Mouse (Mus musculus) kidney, adult 11 months (tissue): Measurements from ENCODE around the gene Spata21.

Source experiments
- DNase-seq: peaks from one replicate; pipeline ENCODE4 v3.0.0; 2022

Gene Spata21

DNA sequence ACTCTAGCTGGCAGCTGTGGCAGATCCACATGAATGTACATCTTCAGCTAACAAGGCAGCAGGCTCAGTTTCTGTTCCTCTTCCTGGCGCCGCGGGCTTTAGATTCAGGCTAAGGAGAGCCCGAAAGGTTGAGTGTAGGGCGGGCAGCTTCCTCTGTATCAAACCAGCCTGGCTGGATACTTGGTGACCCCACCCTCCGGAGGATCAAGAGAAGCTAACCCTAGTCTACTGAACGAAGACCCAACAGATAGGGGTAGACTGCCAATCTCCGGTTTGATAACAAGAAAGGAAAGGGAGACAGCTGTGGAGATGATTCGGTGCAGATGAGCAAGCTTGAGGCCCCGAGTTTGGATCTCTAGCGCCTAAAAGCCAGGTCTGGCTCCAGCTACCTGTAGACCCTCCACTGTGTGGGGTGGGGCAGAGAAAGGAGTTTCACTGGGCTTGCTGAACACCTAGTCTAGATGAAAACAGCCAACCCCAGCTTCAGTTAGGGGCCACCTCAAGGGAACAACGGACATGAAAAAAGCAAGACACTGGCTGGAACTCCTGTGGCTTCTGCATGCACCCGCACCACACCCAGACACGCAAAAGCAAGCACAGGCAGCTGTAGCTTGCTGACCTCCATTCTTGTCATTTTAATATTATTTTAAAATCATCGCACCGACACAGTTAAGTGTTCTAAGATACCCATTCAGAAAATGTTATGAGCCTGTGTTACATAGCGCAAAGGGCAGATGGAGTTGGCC is 11.2 kb upstream of the Spata21 start:
- DNase-seq = no peak

DNA sequence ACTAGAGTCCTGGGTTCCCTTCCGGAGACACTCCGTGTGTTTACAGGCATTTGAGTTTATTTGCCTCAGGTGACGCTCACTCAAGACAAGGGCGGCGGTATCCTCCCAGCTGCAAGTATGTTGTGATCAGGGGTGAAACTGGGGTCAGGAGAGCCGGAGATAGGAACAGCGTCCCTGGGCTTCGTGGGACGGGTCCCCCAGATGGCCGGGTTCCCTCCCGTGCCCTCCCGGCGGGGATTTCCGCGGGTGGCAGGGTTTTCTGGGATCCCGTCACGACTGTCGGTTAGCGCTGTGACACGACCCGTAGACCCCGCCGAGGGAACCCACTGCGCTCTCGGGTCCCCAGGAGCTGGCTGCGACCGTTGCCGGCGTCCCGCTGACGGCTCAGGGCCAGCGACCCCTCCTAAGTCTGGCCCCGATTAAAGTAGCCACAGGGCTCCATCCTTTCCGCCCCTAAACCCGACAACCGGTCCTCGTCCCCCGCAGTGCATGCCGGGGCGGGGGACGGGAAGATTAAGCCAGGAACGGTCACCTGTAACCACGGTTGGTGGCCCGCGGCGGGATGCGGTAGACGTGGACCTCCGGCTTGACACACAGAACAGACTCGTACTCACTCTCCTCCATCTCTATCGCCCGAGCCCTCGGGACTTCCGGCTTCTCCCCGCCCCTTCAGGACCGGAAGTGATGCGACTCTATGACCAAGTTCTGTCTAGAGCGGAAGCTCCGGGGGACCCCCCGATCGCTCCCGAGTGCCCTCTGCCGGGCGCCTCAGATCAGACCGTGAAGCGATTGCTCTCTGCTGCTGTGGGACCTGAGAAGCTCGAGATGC is 10.2 kb upstream of the Spata21 start, which contains the start of gene Necap2:
TSS of gene Necap2 (minus strand) at position 677 of the 829 bp plus-strand sequence.
- DNase-seq = peak; percentile 94

DNA sequence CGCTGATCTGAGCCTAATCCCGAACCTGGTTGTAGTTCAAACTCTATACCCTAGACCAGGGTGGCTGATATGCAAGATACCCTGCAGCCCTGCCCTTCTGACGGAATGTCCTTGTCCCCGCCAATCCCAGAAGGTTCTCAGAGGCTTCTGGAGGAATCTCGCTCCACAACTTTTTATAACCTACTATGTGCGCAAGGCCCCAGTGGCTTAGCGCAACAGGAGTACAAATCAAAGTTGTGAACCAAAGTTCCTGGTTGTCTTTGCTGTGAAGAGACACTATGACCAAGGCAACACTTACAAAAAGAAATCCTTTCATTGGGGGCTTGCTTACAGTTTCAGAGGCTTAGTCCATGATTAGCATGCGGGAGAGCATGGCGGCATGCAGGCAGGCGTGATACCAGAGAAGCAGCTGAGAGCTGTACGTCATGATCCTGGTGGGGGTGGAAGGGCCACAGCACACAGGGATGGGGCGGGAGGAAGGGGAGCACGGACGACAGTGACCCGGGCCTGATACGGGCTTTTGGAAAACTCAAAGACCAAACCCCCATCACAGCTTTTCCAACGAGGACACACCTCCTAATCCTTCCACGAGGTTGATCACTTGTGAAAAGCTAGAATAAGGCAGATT is 9.5 kb upstream of the Spata21 start:
- DNase-seq = no peak

DNA sequence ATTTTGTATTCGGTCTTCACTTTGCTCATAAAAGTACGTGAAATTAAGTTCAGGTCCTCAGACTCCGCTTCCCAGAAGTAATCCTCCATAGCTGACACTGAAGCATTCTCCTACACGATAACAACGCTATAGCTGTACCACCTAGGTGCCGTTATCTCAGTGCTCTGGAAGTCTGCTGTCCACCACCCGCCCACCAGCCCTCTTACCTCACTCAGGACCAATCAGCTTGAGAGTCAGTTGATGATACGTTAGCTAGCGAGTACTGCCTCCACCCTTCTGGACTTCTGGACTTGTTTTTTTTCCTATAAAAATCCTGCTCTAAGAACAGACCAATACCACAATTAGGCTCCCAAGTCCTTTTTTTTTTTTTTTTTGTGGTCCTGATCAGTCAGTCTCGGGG is 1.3 kb upstream of the Spata21 start:
- no peak for DNase-seq

DNA sequence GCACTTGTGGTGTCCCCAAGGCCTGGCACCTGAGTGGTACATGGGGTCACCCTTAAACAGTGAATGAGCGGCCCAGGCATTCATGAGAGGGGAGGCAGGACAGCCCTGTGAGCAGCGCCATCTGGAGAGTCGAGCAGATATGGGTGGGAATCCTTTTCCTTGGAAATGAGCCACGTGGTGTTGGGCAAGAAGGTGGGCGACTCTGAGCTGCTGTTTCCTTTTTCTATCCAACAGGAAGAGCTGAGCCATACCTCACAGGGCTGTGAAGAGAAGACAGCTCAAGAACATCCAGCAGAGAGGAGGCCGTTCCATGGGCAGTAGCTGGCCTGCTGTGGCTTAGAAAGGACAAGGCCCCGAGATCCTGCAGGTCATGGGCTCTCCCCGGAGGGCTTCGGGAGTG is 581 bp downstream of the Spata21 start:
- no peak for DNase-seq

DNA sequence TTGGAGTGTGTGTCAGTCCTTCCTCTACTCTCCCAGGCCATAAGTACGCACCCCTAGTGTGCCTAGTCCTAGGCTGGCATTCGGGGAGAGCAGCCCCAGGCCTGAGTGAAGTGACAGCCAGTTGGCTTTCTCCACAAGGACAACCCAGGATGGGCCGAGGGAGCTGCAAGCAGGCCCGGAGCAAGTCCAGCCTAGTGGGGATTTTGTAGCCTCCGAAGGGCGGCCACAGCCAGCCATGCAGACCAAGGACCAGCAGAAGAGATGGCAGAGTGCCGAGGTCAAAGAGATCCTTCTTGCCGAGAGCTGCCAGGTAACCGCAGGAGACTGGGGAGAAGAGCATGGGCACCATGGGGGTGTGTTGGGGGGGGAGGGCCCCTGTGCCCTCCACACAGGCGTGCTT is 6.9 kb downstream of the Spata21 start:
- DNase-seq = peak; percentile 33

DNA sequence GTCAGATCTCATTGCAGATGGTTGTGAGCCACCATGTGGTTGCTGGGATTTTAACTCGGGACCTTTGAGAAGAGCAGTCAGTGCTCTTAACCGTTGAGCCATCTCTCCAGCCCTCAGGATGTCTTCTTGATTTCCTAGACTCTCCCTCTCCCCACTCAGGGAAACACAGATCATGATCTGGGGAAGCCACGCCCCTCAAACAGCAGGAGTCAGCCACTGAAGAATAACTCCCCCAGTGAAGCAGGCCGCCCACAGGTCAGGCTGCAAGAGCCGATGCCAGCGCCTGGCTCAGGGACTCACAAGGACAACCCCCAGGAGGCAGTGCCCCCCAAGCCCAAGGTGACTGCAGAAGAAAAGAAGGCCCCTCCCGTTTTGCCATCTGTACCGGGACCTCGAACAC is 8.6 kb downstream of the Spata21 start:
- DNase-seq = no peak

DNA sequence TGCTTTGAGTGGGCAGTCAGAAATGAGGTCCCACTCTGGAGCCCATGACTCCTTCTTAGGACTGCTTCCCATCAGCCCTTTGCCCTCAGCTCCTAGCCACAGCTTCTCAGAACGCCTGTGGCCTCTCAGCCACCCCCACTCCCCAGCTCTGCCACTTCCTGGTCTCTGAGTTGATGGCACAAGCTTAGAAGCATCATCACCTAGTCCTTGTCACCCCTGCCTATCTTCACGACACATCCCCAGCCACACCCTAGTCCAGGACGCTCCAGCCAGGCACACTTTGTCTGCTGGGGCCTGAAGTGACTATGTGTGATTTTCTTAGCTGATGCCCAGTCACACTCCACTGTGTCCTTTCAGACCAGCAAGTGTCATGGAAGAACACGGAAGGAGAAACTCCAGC is 10.8 kb downstream of the Spata21 start:
- DNase-seq = no peak

DNA sequence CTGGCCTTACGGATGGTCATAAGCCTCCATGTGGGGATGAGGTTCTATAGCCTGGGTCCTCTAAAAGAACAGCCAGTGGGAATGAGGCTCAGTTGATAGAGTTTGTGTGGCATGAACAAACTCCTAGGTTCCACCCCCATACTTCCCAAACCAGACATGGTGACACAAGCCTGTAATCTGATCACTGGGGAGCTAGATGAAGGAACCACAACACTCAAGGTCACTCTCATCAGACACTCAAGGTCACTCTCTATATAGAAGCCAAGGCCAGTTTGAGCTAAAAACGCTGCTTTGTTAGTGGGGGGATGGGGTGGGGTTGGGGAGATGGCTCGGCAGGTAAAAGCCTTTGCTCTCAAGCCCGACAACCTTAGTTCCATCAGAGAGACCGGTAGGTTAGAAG is 11.8 kb downstream of the Spata21 start:
- no peak for DNase-seq

DNA sequence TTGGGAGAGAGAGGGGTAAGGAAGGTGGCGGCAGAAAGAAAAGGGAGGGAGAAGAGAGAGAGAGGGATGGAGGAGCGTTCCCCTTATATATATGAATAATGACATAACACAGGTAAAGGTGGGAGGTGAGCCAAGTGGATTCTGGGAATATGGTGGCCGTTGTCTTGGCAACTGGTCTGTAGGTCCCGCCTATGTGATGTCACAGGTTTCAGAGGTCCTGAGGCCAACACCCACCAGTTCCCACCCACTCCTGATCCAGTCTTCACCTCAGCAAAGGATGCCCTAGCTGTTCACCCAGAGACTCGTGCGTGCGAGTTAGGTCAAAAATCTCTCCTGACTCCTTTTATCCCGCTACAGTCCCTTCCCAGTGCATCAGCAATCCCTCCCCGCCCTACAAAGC is 13.2 kb downstream of the Spata21 start:
- no peak for DNase-seq

DNA sequence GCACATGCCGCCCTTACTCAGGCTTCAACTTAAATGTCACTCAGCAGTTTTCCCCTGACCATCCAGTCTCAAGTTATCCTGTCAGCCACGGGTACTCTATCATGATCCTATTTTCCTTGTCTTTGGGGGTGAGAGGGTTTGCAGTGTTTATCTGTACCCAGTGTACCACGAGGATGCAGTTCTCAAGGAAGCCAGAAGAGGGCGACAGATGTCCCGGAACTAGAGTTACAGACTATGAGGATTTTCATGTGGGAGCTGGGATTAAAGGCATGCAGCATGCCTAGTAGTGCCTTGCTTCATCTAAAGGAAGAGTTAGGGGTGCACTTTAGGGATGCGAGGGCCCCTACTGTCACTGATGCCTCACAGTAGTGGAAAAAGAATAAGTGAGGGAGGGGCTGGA is 13.7 kb downstream of the Spata21 start:
- DNase-seq = no peak

DNA sequence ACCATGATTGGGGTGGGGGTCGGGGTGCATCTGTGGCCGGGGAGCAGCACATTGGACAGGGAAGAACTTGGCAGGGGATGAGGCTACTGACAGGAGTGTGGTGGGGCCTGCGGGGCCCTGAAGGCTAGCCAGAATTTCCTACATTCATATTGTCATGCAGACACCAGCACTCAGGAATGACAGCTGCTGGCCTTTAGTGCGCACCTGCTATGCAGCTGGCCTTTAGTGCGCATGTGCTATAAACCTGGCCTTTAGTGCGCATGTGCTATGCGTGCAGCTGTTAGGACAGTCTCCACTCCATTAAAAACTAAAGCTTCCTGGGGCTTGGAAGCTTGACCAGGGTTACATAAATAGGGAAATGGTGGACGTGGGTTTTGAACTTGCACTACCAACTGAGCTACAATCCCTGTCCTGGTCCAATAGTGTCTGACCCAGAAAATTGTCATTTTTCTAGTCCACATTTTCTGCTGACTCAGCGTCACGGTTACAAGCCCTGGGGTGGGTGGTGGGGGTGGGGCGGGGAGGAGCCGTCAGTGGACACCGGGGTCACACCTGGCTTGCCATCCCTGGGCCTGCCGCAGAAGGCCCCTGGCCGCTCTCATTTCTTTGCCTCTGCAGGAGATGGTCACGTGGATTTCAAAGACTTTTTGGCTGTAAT is 18.5 kb downstream of the Spata21 start:
- DNase-seq = no peak

DNA sequence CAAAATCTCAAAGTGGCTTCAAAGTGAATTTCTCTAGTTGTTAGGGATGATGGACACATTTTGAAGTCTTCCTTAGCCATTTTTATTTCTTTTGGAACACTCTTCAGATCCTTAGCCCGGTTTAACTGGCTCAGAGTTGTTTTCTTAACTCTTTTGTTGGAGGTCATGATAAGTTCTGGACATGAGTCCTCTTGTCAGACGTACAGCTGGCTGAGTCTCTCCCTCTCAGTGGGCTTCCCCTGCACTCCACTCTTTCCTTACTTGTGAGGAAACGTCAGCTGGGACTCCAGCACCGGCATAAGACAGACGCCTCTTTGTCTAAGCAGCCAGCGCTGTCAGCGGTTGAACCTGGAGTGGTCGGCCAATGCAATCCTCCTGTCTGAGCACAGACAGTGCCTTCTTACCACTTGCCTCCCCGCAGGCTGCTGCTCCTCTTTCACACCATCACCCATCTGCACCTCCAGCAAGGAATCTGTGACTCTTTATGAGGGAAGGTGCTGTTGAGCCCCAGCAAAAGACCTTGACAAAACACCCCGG is 20.1 kb downstream of the Spata21 start:
- DNase-seq = no peak

DNA sequence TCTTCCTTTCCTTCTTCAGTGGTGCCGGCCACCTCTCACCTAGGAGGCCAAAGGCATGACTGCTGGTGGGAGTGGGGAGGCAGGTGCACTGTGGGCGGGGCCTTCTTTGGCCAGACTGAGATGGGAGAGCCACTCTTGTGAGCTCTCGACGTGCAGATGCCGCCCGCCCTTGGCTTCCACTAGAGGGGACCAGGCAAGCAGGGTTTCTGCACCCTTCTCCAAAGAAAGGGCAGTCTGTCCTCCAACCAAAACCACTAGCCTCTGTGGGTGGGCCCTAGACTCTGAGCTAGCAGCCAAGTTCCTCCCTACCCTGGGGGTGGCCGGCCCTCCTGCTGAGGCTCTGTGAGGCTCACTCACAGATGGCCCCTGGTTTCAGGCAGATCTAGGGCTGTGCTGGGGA is 25.7 kb downstream of the Spata21 start:
- DNase-seq = no peak

DNA sequence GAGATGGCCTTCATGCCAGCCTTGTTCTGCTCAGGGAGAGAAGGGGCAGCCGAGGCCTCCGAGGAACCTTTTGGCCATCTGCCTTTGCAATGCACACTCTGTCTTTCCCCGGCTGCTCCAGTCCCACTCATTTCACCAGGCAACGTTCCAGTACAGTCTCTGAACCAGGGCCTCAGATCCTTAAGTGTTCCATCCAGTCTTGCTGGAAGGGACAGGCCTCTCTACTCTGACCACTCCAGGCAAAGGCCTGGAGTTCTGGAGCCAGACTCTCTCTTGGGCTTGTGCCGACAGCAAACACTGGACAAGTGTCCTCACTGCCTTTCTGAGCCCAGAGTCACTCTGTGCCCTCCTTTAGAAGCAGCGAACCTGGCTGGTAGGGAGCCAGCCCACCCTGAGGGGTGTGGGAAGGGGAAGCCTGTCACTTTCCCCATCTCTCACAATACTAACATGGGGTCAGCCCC is 26.4 kb downstream of the Spata21 start:
- DNase-seq = no peak

DNA sequence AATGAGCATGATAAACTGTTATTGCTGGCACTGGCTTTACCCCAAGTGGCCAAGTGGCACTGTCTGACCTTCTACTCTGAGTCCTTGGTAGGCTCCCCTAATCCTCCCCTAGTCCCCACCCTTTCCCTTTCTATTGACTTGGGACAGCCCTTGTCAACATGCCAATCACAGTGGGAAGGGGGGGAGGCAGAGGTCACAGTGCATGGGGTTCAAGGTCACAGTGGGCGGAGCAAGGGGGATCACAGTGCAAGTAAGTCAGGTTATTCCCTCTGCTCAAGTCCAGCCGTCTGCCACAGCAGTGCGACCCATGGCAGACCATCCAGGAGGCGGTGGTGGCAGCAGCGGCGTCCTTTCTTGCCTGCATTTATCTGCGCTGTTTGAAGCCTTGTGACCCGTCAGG is 27.3 kb downstream of the Spata21 start:
- no peak for DNase-seq

DNA sequence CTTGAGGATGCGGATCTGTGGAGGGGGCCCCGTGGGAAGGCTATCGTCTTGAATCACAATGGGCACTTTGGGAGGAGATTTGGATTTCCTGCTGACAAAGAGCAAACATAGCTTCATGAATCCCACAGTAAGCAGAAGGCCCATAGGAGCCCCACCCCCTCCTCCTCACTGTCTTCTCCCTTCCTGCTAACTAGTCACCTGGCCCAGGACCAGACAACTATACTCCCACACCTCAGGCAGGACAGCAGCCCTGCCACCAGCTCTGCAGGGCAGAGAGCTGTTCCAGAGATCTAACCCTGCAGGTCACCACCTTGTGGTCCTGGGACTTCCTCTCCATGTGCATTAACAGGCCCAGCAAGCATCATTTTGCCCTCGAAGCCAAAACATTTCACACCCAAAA is 30.6 kb downstream of the Spata21 start:
- no peak for DNase-seq

DNA sequence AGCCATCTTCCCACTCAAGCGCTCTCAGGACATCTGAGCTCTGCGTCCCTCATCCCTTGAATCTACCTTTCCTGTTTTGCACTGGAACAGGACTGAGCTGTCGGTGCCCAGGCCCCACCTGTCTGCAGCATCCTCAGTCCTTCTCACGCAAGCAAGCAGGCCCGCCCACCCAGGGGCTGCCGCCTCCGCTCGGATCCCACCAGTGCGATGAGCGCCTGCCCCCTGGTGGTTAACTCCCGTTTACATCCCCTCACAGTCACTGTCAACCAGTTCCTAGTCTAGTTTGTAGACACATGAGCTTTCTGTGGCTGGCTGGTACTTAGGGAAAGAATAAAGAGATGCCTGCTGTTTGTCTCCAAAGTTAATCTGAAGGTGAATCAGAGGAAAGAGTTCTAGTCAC is 32.6 kb downstream of the Spata21 start:
- no peak for DNase-seq

DNA sequence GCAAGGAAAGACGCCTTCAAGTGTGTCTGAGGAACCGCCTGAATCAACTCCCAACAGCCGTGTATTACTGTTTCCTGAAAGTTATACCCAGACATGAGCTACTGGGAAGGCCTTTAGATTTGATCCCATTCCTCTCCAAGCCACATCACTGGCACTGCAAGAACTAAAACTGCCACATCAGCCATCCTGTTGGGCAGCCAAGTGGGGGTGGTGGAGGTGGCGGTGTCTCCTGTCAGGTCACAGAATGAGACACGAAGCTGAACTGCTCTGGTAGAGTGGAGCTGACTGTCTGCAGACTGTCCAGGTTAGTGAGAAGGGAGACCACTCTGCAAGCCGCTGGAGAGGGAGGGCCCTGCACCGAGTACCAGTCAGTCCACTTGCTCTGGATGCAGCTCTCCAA is 34.5 kb downstream of the Spata21 start:
- no peak for DNase-seq

DNA sequence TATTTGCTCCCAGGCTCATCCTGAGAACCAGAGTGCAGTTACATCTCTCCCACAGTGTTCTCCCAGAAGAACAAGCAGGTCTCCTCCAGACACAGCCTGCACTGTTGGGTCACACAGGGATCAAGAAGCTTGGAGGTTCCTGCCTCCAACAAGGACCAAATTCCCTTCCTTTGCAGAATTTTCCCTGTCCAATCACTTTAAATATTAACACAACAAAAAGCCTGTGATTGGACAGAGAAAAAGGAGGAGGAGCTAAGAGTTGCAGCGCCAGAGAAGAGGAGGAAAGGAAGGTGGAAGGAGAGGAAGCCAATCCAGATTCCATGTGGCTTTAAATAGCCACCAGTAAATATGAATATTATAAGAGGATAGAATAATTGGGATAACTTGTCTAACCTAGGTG is 34.9 kb downstream of the Spata21 start:
- no peak for DNase-seq

DNA sequence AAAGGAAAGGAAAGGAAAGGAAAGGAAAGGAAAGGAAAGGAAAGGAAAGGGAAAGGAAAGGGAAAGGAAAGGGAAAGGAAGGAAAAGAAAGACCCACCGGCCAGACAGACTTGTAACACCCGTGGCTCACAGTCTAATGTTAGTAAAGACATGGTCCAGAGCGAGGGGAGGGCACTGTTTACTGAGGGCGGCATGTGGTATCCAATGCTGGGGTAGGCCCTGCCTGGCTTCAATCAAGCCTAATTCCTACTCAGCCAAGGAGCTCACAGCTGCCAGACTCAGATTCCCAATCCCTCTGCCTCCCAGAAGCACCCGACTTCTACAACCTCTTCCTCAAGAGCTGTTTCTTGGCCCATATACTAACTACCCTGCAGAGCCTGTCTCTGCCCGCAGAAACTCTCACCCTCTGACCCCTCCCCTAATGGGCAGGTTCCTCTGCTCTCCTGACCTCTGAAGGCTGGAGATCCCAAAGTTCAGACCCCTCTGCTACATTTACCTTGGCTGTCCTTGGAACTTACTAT is 41.1 kb downstream of the Spata21 start:
- DNase-seq = no peak

DNA sequence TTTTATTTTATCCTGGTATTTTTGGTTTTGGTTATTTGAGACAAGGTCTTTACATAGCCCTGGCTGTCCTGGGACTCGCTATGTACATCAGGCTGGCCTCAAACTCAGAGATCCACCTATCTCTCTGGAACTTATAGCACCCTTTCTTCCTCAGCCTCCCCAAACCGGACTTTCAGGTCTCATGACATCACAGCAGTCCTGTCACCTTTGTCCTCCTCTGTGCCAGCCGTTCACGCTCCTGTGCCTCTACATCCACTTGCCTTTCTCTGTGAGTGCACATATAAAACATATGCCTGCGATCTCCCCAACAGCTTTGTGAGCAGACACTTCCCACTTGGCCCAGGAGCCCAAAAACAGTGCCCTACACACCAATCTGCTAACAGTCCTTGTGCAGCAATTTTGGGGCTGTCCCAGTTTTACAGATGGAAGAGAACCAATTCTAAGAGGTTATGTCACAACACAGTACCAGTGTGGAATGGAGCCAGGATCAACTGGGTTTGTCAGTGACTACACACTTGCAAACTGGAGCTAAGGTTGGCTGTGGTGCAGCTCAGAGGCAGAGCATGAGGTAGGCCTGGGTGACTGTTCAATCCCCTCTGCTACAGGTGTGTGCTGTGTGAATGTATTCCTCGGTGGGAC is 42.7 kb downstream of the Spata21 start:
- DNase-seq = no peak
